Mouse (Mus musculus) lung, adult 18-20 months (tissue): ENCODE measurements at regions not wholly inside any gene's neighbourhood (a gene's known extent, or its start where the extent isn't known, plus 50 kb on each side); places are given as distances from the start of the nearest gene placed in this dataset.

ENCODE experiments used
- DNase-seq, 2 experiments: peaks; one replicate each; pipeline ENCODE4 v3.0.0; 2022; ENCODE audit warnings: mixed read lengths in 2 of 2

DNA sequence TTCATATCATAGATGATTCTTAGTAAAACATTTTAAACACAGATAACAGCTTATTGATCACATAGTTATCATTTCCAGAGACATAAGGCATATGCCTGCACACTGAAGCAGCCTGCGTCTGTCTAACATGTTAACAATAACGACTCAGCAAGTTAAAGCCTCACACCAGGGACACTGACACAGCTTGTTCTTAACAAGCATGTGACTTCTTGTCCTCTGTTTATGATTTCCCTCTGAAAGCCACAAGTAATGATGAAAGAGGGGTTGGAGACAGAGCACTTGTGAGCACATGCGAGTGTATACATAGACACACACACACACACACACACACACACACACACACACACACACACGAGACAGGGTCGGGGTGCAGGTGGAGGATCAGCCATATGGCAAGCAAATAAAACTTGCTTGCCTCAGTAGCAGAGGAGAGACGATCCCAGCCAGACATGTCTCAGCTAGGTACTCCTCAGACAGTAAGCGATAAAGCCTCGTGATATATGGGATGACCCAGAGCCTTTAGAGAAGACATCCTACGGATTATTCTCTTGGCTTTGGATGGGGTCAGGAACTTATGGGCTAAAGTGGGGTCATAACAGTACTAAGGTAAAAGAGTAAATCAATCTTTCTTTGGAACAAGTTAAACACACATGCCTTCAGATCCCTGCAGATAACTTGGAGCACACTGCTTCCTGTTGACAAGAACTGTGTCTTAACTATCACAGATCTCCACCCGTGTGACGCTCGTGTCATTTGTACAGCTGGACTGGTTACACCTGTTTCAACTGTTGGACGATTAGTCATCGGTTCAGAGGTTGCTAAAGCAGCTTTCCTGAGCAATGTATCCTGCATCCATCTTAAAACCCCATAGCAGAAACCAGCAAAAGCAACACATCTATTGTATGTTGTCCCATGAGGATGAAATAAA, 51.4 kb upstream of the Ralgps2 start:
- DNase-seq = no peak

- DNase-seq = no peak
Measured at GRCm38 (mm10) chr1:156990112-156990511, 50.7 kb upstream of the Ralgps2 start.

DNA sequence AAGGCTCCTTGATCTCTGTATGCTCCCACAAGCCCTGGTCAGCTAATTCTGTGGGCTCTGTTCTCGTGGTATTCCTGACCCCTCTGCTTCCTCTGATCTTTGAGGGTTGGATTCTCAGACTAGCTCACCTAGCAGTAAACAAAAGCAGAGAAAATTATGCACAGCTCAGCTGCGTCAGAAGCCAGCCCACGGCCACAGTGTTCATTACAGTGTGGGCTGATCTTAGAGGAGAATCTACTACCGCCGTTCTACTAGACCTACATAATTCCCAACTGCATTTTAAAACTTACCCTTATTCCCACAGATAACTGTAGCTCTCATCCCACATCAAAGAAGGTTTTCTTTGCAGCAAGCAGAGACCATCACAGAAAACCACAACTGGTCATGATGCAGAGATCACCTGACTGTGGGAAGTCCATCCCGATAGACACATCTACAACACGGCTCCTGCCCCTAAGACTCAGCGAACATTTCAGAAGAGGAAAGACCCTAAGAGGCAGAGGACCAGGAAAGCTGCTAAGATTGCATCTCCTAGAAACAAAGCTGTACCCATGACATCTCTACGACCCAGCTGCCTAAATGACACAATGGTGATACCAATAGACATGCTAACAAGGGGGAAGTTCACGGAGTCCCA, 49.8 kb upstream of the Ralgps2 start:
- no peak for DNase-seq
